In genomic region chr12:79055276-79055675, GRCm38 (mm10) we compare ENCODE assay signal across 14 mouse cellular contexts. TPM values are rescaled to one million over a fixed set of nuclear protein-coding genes. Genes with fewer than 3 reads are reported as not detected.
DNase-seq lines count a peak whose midpoint lies in the region; ATAC-seq and TF ChIP-seq lines count a peak whose summit lies in the region.
"Had no signal": no experiment of that assay in that cellular context is flagged by ENCODE, and none has a peak within 500 bp of the region (broad histone marks: within the 10 kb centered on the region; RNA-seq: fewer than 3 reads in every experiment).

No protein-coding gene starts in this region.

- intact Hi-C loops in heart, postnatal 10 days (cut with DNase I): no loop called here

- TF ChIP-seq POLR2A in kidney, adult 2 months (IDR thresholded peaks at IDR 0.05; ENCODE audit: low read depth, low read length): no peak

- H3K4me1 ChIP-seq in kidney, adult 2 months (ENCODE audit: control insufficient read depth, insufficient read depth, low read length): no peaks in the 10 kb centered on the region
- no peaks in the 10 kb centered on the region for H3K4me1 ChIP-seq in kidney, embryonic 14.5 days (ENCODE audit: control insufficient read depth, insufficient read depth, low read length)
- no peaks in the 10 kb centered on the region for H3K4me1 ChIP-seq in stomach, embryonic 14.5 days (ENCODE audit: control insufficient read depth, insufficient read depth, low read length)
- H3K4me1 ChIP-seq in midbrain, embryonic 10.5 days: no peaks in the 10 kb centered on the region
- H3K4me1 ChIP-seq in hindbrain, embryonic 14.5 days (replicated peaks; ENCODE audit: control insufficient read depth, insufficient read depth, low read length): no peaks in the 10 kb centered on the region
- H3K4me1 ChIP-seq: embryonic facial prominence, embryonic 12.5 days; limb, embryonic 15.5 days had no signal

- H3K4me2 ChIP-seq in kidney, embryonic 14.5 days (replicated peaks; ENCODE audit: low read depth, low read length): no peak overlapping the region
- no peak overlapping the region for H3K4me2 ChIP-seq in stomach, embryonic 14.5 days (replicated peaks; ENCODE audit: low read depth, low read length)
- no peak overlapping the region for H3K4me2 ChIP-seq in hindbrain, embryonic 14.5 days (replicated peaks)
- H3K4me2 ChIP-seq: embryonic facial prominence, embryonic 12.5 days; limb, embryonic 15.5 days had no signal

- ATAC-seq in kidney, embryonic 14.5 days (ENCODE audit: low FRiP score, low TSS enrichment): no peak
- peak; percentile 65; the same call in 1 of the 2 replicates for ATAC-seq in stomach, embryonic 14.5 days (ENCODE audit: insufficient number of reproducible peaks, insufficient read depth, low FRiP score, low read depth)
- no peak for ATAC-seq in hindbrain, embryonic 14.5 days (ENCODE audit: low FRiP score)
- ATAC-seq in monocyte, adult 5-6 weeks (replicated peaks; ENCODE audit: insufficient number of reproducible peaks, low FRiP score, low TSS enrichment, poor library complexity, severe bottlenecking): no peak

- no peak overlapping the region for H3K4me3 ChIP-seq in kidney, adult 2 months (ENCODE audit: insufficient read depth, low read depth, low read length)
- no peak overlapping the region for H3K4me3 ChIP-seq in kidney, embryonic 14.5 days (ENCODE audit: low read length)
- no peak overlapping the region for H3K4me3 ChIP-seq in stomach, embryonic 14.5 days (ENCODE audit: low read depth, low read length)
- H3K4me3 ChIP-seq in midbrain, embryonic 10.5 days: no peak overlapping the region
- H3K4me3 ChIP-seq in hindbrain, embryonic 14.5 days (replicated peaks; ENCODE audit: low read length): no peak overlapping the region
- H3K4me3 ChIP-seq: embryonic facial prominence, embryonic 12.5 days; limb, embryonic 15.5 days had no signal

- WGBS in kidney, adult 2 months: 85% methylated on average over 7 of the region's 7 CpGs
- 92% methylated on average over 7 of the region's 7 CpGs for WGBS in kidney, embryonic 14.5 days
- WGBS in stomach, embryonic 14.5 days: 81% methylated on average over 7 of the region's 7 CpGs
- WGBS in midbrain, embryonic 10.5 days: 93% methylated on average over 7 of the region's 7 CpGs
- 95% methylated on average over 7 of the region's 7 CpGs for WGBS in hindbrain, embryonic 14.5 days

- no peaks in the 10 kb centered on the region for H3K9me3 ChIP-seq in kidney, embryonic 14.5 days (ENCODE audit: control insufficient read depth, low read length)
- no peaks in the 10 kb centered on the region for H3K9me3 ChIP-seq in stomach, embryonic 14.5 days (ENCODE audit: control insufficient read depth, low read depth, low read length)
- no peaks in the 10 kb centered on the region for H3K9me3 ChIP-seq in midbrain, embryonic 10.5 days (replicated peaks)
- no peaks in the 10 kb centered on the region for H3K9me3 ChIP-seq in hindbrain, embryonic 14.5 days (ENCODE audit: control insufficient read depth, low read length)
- H3K9me3 ChIP-seq: embryonic facial prominence, embryonic 12.5 days; limb, embryonic 15.5 days had no signal

- no peaks in the 10 kb centered on the region for H3K27me3 ChIP-seq in kidney, adult 2 months (replicated peaks; ENCODE audit: control insufficient read depth, insufficient read depth, low read length)
- no peaks in the 10 kb centered on the region for H3K27me3 ChIP-seq in kidney, embryonic 14.5 days (ENCODE audit: control insufficient read depth, insufficient read depth, low read length)
- H3K27me3 ChIP-seq in stomach, embryonic 14.5 days (ENCODE audit: control insufficient read depth, insufficient read depth, low read length): no peaks in the 10 kb centered on the region
- no peaks in the 10 kb centered on the region for H3K27me3 ChIP-seq in midbrain, embryonic 10.5 days (ENCODE audit: low read depth, poor library complexity, severe bottlenecking)
- H3K27me3 ChIP-seq in hindbrain, embryonic 14.5 days (ENCODE audit: control insufficient read depth, insufficient read depth, low read length): no peaks in the 10 kb centered on the region
- H3K27me3 ChIP-seq: embryonic facial prominence, embryonic 12.5 days; limb, embryonic 15.5 days had no signal

- no peak overlapping the region for H3K9ac ChIP-seq in kidney, embryonic 14.5 days (ENCODE audit: low read depth, low read length)
- no peak overlapping the region for H3K9ac ChIP-seq in stomach, embryonic 14.5 days (replicated peaks; ENCODE audit: low read depth, low read length)
- no peak overlapping the region for H3K9ac ChIP-seq in hindbrain, embryonic 14.5 days
- H3K9ac ChIP-seq: embryonic facial prominence, embryonic 12.5 days; limb, embryonic 15.5 days had no signal

- DNase-seq in kidney, adult 2 months: peak; percentile 24
- DNase-seq in c-Kit-positive CD71-positive TER-119-positive erythroid progenitor cells, embryonic 14.5 days (ENCODE audit: low spot score): peak; percentile 41
- peak; percentile 86 to 90 for DNase-seq in heart, postnatal 10 days
- DNase-seq in midbrain, embryonic 10.5 days (ENCODE audit: low spot score): no peak
- no peak for DNase-seq in hindbrain, embryonic 14.5 days (ENCODE audit: low spot score)
- DNase-seq: adrenal gland, postnatal 25 days; gastrocnemius, postnatal 36 days; kidney, postnatal 25 days; right cerebral cortex, postnatal 25 days had no signal

- H3K27ac ChIP-seq in kidney, adult 2 months (ENCODE audit: insufficient read depth, low read depth, low read length): no peak overlapping the region
- H3K27ac ChIP-seq in kidney, embryonic 14.5 days (ENCODE audit: low read depth, low read length): no peak overlapping the region
- no peak overlapping the region for H3K27ac ChIP-seq in stomach, embryonic 14.5 days (ENCODE audit: low read length)
- no peak overlapping the region for H3K27ac ChIP-seq in midbrain, embryonic 10.5 days (replicated peaks)
- H3K27ac ChIP-seq in hindbrain, embryonic 14.5 days: no peak overlapping the region
- H3K27ac ChIP-seq: embryonic facial prominence, embryonic 12.5 days; limb, embryonic 15.5 days had no signal

- no peak for TF ChIP-seq CTCF in kidney, adult 2 months (conservative IDR thresholded peaks at IDR 0.05; ENCODE audit: insufficient read depth, insufficient read length, low read depth, low read length)

- H3K36me3 ChIP-seq in kidney, adult 2 months (ENCODE audit: control insufficient read depth, insufficient read depth, low read length): no peaks in the 10 kb centered on the region
- H3K36me3 ChIP-seq in kidney, embryonic 14.5 days (ENCODE audit: control insufficient read depth, insufficient read depth, low read length): peaks cover 13% of the 10 kb centered on the region; the same call in 1 of the 2 replicates
- peaks cover 12% of the 10 kb centered on the region for H3K36me3 ChIP-seq in stomach, embryonic 14.5 days (ENCODE audit: control insufficient read depth, insufficient read depth, low read length)
- H3K36me3 ChIP-seq in midbrain, embryonic 10.5 days: peaks cover 55% of the 10 kb centered on the region
- H3K36me3 ChIP-seq in hindbrain, embryonic 14.5 days (replicated peaks; ENCODE audit: control insufficient read depth, insufficient read depth): peaks cover 22% of the 10 kb centered on the region
- H3K36me3 ChIP-seq: embryonic facial prominence, embryonic 12.5 days had no signal

RNA-seq across cellular contexts. Expression of gene Plekhh1, which starts 26.3 kb away (rescaled TPM):
- 9.3 and 10.8 TPM in 2 replicates for polyA plus RNA-seq in kidney, adult 2 months (2012; rRNA removed)
- 5.3 and 7.9 TPM in 2 replicates for polyA plus RNA-seq in kidney, embryonic 14.5 days (2014; fragmentation: Nextera tagmentation; extraction: Ambion mirVana)
- total RNA-seq in heart, postnatal 10 days (2021): 10 to 100 TPM in 1 of 2 experiments, 1 to 10 TPM in 1; 6.7 to 19.2 TPM
- 4.7 and 4.8 TPM in 2 replicates for polyA plus RNA-seq in stomach, embryonic 14.5 days (2014; fragmentation: Nextera tagmentation; extraction: Ambion mirVana)
- polyA plus RNA-seq in midbrain, embryonic 10.5 days (2016; fragmentation: Nextera tagmentation; extraction: Ambion mirVana): 7.9 and 8.4 TPM in 2 replicates
- 2.4 and 2.8 TPM in 2 replicates for polyA plus RNA-seq in hindbrain, embryonic 14.5 days (2014; fragmentation: Nextera tagmentation; extraction: Ambion mirVana)
- total RNA-seq in monocyte, adult 5-6 weeks (2017): 0.29 to 0.32 TPM in 2 of 3 replicates, not detected in the other

RNA-seq across cellular contexts. Expression of gene Pigh, which starts 34.2 kb away (rescaled TPM):
- polyA plus RNA-seq in kidney, adult 2 months (2012; rRNA removed): 12.4 and 17.1 TPM in 2 replicates
- 27.1 and 36.4 TPM in 2 replicates for polyA plus RNA-seq in kidney, embryonic 14.5 days (2014; fragmentation: Nextera tagmentation; extraction: Ambion mirVana)
- total RNA-seq in heart, postnatal 10 days (2021): 1 to 10 TPM; 3.3 to 5.4 TPM
- 36.0 and 37.4 TPM in 2 replicates for polyA plus RNA-seq in stomach, embryonic 14.5 days (2014; fragmentation: Nextera tagmentation; extraction: Ambion mirVana)
- 32.3 and 36.8 TPM in 2 replicates for polyA plus RNA-seq in midbrain, embryonic 10.5 days (2016; fragmentation: Nextera tagmentation; extraction: Ambion mirVana)
- 16.4 and 17.2 TPM in 2 replicates for polyA plus RNA-seq in hindbrain, embryonic 14.5 days (2014; fragmentation: Nextera tagmentation; extraction: Ambion mirVana)
- 8.3 to 19.9 TPM (median 8.3 TPM) in 3 replicates for total RNA-seq in monocyte, adult 5-6 weeks (2017)

RNA-seq across cellular contexts. Expression of gene Tmem229b, which starts 47.8 kb away (rescaled TPM):
- polyA plus RNA-seq in kidney, adult 2 months (2012; rRNA removed): 5.3 and 7.4 TPM in 2 replicates
- 2.3 and 2.9 TPM in 2 replicates for polyA plus RNA-seq in kidney, embryonic 14.5 days (2014; fragmentation: Nextera tagmentation; extraction: Ambion mirVana)
- 1 to 10 TPM; 3.4 to 6.7 TPM for total RNA-seq in heart, postnatal 10 days (2021)
- 5.3 and 5.7 TPM in 2 replicates for polyA plus RNA-seq in stomach, embryonic 14.5 days (2014; fragmentation: Nextera tagmentation; extraction: Ambion mirVana)
- 5.3 and 6.1 TPM in 2 replicates for polyA plus RNA-seq in midbrain, embryonic 10.5 days (2016; fragmentation: Nextera tagmentation; extraction: Ambion mirVana)
- polyA plus RNA-seq in hindbrain, embryonic 14.5 days (2014; fragmentation: Nextera tagmentation; extraction: Ambion mirVana): 62.2 and 69.6 TPM in 2 replicates
- total RNA-seq in monocyte, adult 5-6 weeks (2017): 47.0 to 75.7 TPM (median 65.1 TPM) in 3 replicates

Comparison
In these comparisons a context has a peak if more than half of its experiments do, and no peak if none do; other contexts are left out.
1. DNase-seq: peak in kidney, adult 2 months (single experiment), c-Kit-positive CD71-positive TER-119-positive erythroid progenitor cells, embryonic 14.5 days (single experiment) and heart, postnatal 10 days (2 of 2); none in midbrain, embryonic 10.5 days (single experiment) and hindbrain, embryonic 14.5 days (single experiment).